Mouse (Mus musculus) MEL (cell line): ENCODE measurements at regions not wholly inside any gene's neighbourhood (a gene's known extent, or its start where the extent isn't known, plus 50 kb on each side); places are given as distances from the start of the nearest gene placed in this dataset.

Experiments used
- CTCF ChIP-seq, 3 experiments: IDR thresholded peaks in 2 of 3; conservative IDR thresholded peaks in 1 of 3; 2 replicates each; pipeline ENCODE4 v1.5.1; 2011 to 2012; ENCODE audit warnings: low read length in 3 of 3, low read depth in 2 of 3, mild to moderate bottlenecking in 2 of 3, improper control_type of control experiment in 1 of 3, inconsistent platforms in 1 of 3, mixed read lengths in 1 of 3, moderate library complexity in 1 of 3; ENCODE audit not compliant: control insufficient read depth in 1 of 3, insufficient read depth in 1 of 3, poor library complexity in 1 of 3, severe bottlenecking in 1 of 3
- MAZ ChIP-seq: IDR thresholded peaks from 2 replicates; pipeline ENCODE4 v1.6.1; 2012; ENCODE audit warnings: low read depth, mild to moderate bottlenecking, inconsistent platforms, low read length, improper control_type of control experiment
- MYC ChIP-seq: IDR thresholded peaks from 2 replicates; pipeline ENCODE4 v1.6.1; 2011; ENCODE audit warnings: low read depth, mild to moderate bottlenecking, low read length, improper control_type of control experiment, moderate library complexity
- NRF1 ChIP-seq: IDR thresholded peaks from 2 replicates; pipeline ENCODE4 v1.6.1; 2014; ENCODE audit warnings: low read depth, mild to moderate bottlenecking, inconsistent platforms, low read length, improper control_type of control experiment, moderate library complexity; ENCODE audit not compliant: poor library complexity, insufficient read depth, severe bottlenecking
- TBP ChIP-seq: IDR thresholded peaks from 2 replicates; pipeline ENCODE4 v1.8.0; 2011; ENCODE audit warnings: low read depth, low read length, improper control_type of control experiment
- ZC3H11A ChIP-seq: IDR thresholded peaks from 2 replicates; pipeline ENCODE4 v1.6.1; 2012; ENCODE audit warnings: low read depth, mild to moderate bottlenecking, inconsistent platforms, low read length, improper control_type of control experiment

DNA sequence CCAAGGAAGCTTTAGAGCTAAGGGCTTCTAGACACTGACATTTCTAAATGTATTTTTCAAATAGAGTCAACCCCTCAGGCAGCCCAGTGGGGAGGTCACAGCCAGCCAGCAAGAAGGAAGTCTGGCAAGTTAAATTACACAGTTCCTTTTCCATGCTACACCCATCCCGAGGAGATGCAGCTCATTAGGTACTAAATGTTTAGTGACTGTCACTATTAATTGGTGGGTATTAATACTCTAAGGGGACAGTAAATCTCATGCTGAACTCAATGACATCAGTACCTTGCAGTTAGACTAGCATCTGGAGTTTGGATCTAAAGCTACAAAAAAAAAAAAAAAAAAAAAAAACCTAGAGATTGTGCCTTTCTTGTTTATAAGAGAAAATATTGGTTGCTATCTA is 222.6 kb downstream of the Lrrn1 start:
- TF ChIP-seq MAZ: no peak
- no peak for TF ChIP-seq MYC
- TF ChIP-seq NRF1: no peak
- no peak for TF ChIP-seq CTCF (IDR thresholded peaks at IDR 0.05 in 2 of 3, conservative IDR thresholded peaks at IDR 0.05 in 1 of 3; ENCODE audit: control insufficient read depth in 1 of 3, insufficient read depth in 1 of 3, low read depth in 2 of 3, low read length in 3 of 3, poor library complexity in 1 of 3, severe bottlenecking in 1 of 3)
- TF ChIP-seq ZC3H11A: no peak
- no peak for TF ChIP-seq TBP
